Comparison of ENCODE assay signal across 25 mouse cellular contexts in the genomic region with DNA sequence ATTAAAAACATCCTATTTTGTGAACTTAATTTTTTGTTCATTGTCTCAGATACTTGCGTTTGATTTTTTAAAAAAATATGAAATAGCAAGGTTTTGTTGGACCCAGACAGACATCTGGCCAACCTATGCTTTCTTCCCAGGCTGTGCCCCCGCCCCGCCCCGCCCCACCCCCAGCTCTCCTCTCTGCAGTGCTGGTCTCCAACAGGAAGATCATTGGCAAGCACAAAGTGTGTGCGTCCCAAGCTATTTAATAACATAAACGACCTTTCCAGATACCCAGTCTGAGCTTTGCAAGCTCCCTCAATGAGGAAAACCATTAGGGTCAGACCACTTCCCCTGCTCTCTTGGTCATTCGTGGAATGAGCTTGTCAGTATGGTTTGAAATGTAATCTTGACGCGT.
"Had no signal": no experiment of that assay in that cellular context is flagged by ENCODE, and none has a peak within 500 bp of the region (broad histone marks: within the 10 kb centered on the region; RNA-seq: fewer than 3 reads in every experiment).

No protein-coding gene starts in this region.

- H3K36me3 ChIP-seq: forebrain, embryonic 15.5 days; hindbrain, embryonic 13.5 days; hindbrain, embryonic 15.5 days had no signal

- H3K4me1 ChIP-seq: forebrain, embryonic 15.5 days; heart, embryonic 10.5 days; heart, embryonic 12.5 days; hindbrain, embryonic 13.5 days; hindbrain, embryonic 15.5 days; kidney, embryonic 15.5 days; limb, embryonic 13.5 days; limb, embryonic 15.5 days had no signal

- H3K9me3 ChIP-seq: forebrain, embryonic 15.5 days; heart, embryonic 10.5 days; heart, embryonic 12.5 days; hindbrain, embryonic 13.5 days; hindbrain, embryonic 15.5 days; kidney, embryonic 15.5 days; limb, embryonic 13.5 days; limb, embryonic 15.5 days had no signal

- H3K9ac ChIP-seq: forebrain, embryonic 15.5 days; forebrain, postnatal 0 days; heart, embryonic 12.5 days; hindbrain, embryonic 13.5 days; hindbrain, embryonic 15.5 days; kidney, embryonic 15.5 days; limb, embryonic 13.5 days; limb, embryonic 15.5 days had no signal

- H3K27me3 ChIP-seq: forebrain, embryonic 15.5 days; heart, embryonic 12.5 days; hindbrain, embryonic 13.5 days; hindbrain, embryonic 15.5 days; kidney, embryonic 15.5 days; limb, embryonic 13.5 days; limb, embryonic 15.5 days had no signal

- DNase-seq: forebrain, postnatal 0 days; gastrocnemius, postnatal 14 days; gastrocnemius, postnatal 36 days; heart, adult 18-20 months; heart, postnatal 10 days; heart, postnatal 36 days; kidney, adult 11 months; kidney, adult 2 months; kidney, adult 9 months; kidney, postnatal 14 days; kidney, postnatal 36 days; layer of hippocampus, adult 9-11 months; layer of hippocampus, postnatal 36 days; left cerebral cortex, postnatal 4 days had no signal

- H3K27ac ChIP-seq: forebrain, embryonic 15.5 days; heart, embryonic 10.5 days; hindbrain, embryonic 13.5 days; hindbrain, embryonic 15.5 days; hindbrain, postnatal 0 days; kidney, embryonic 15.5 days; kidney, postnatal 0 days; limb, embryonic 13.5 days; limb, embryonic 15.5 days had no signal

- H3K4me3 ChIP-seq: forebrain, embryonic 15.5 days; heart, embryonic 10.5 days; heart, embryonic 12.5 days; hindbrain, embryonic 13.5 days; hindbrain, embryonic 15.5 days; kidney, embryonic 15.5 days; limb, embryonic 13.5 days; limb, embryonic 15.5 days had no signal

- ATAC-seq: forebrain, embryonic 15.5 days; forebrain, postnatal 0 days; hindbrain, postnatal 0 days; intestine, embryonic 16.5 days had no signal

- H3K4me2 ChIP-seq: forebrain, embryonic 15.5 days; heart, embryonic 12.5 days; hindbrain, embryonic 13.5 days; hindbrain, embryonic 15.5 days; kidney, embryonic 15.5 days; limb, embryonic 13.5 days; limb, embryonic 15.5 days had no signal
